Mouse (Mus musculus) layer of hippocampus, adult 9-11 months (tissue): ENCODE measurements around the gene Prtg.

Source experiments
- DNase-seq: peaks from one replicate; pipeline ENCODE4 v3.0.0; 2022

The Prtg gene

GRCm38 (mm10) chr9:72867434-72867833 is 60.8 kb downstream of the Prtg start:
- no peak for DNase-seq

- DNase-seq, result peak; percentile 40
These were observed 62.1 kb downstream of the Prtg start for GRCm38 (mm10) chr9:72868774-72869173.

GRCm38 (mm10) chr9:72871506-72872297 is 65.0 kb downstream of the Prtg start:
- no peak for DNase-seq

GRCm38 (mm10) chr9:72872298-72873130 is 65.8 kb downstream of the Prtg start:
- no peak for DNase-seq

- no peak for DNase-seq
These were observed 69.2 kb downstream of the Prtg start for GRCm38 (mm10) chr9:72875878-72876277.

GRCm38 (mm10) chr9:72877905-72878304 is 71.2 kb downstream of the Prtg start:
- no peak for DNase-seq

GRCm38 (mm10) chr9:72878656-72879055 is 72.0 kb downstream of the Prtg start:
- DNase-seq, result no peak

GRCm38 (mm10) chr9:72879601-72880000 is 72.9 kb downstream of the Prtg start:
- no peak for DNase-seq

- no peak for DNase-seq
These were observed 73.7 kb downstream of the Prtg start for GRCm38 (mm10) chr9:72880225-72880960.

- DNase-seq, result peak; percentile 77
These were observed 74.5 kb downstream of the Prtg start for GRCm38 (mm10) chr9:72881026-72881768.

GRCm38 (mm10) chr9:72883940-72884339 is 77.3 kb downstream of the Prtg start:
- DNase-seq, result no peak

- DNase-seq, result no peak
These were observed 83.1 kb downstream of the Prtg start for GRCm38 (mm10) chr9:72889777-72890176.

GRCm38 (mm10) chr9:72890499-72891085 is 83.9 kb downstream of the Prtg start:
- DNase-seq, result no peak

- no peak for DNase-seq
These were observed 86.1 kb downstream of the Prtg start for GRCm38 (mm10) chr9:72892761-72893160.

- DNase-seq, result no peak
These were observed 88.2 kb downstream of the Prtg start for GRCm38 (mm10) chr9:72894796-72895352.

GRCm38 (mm10) chr9:72902057-72902456 is 95.4 kb downstream of the Prtg start:
- no peak for DNase-seq

- DNase-seq, result no peak
These were observed 95.9 kb downstream of the Prtg start for GRCm38 (mm10) chr9:72902611-72903010.

- DNase-seq, result no peak
These were observed 100.0 kb downstream of the Prtg start for GRCm38 (mm10) chr9:72906693-72907103.

- DNase-seq, result no peak
These were observed 104.7 kb downstream of the Prtg start for GRCm38 (mm10) chr9:72911381-72911780.

- no peak for DNase-seq
These were observed 106.9 kb downstream of the Prtg start for GRCm38 (mm10) chr9:72913551-72913950.

GRCm38 (mm10) chr9:72915728-72916127 is 109.1 kb downstream of the Prtg start:
- DNase-seq, result no peak

GRCm38 (mm10) chr9:72923068-72923467 is 116.4 kb downstream of the Prtg start:
- no peak for DNase-seq
